Mouse (Mus musculus) inflammation-experienced regulatory T-cells, adult 16 weeks (primary cell): ENCODE results near the gene Zfp9. TPM values are rescaled to one million over a fixed set of nuclear protein-coding genes. Genes with fewer than 3 reads are reported as not detected.

Experiments used
- polyA plus RNA-seq: library from polyadenylated mRNA; unstranded; fragments of 100-300 nt; shearing (Covaris generic); gene quantifications from one replicate; pipeline ENCODE4 v1.2.1, GENCODE M21; 2017

The Zfp9 gene
- not detected for polyA plus RNA-seq

DNA sequence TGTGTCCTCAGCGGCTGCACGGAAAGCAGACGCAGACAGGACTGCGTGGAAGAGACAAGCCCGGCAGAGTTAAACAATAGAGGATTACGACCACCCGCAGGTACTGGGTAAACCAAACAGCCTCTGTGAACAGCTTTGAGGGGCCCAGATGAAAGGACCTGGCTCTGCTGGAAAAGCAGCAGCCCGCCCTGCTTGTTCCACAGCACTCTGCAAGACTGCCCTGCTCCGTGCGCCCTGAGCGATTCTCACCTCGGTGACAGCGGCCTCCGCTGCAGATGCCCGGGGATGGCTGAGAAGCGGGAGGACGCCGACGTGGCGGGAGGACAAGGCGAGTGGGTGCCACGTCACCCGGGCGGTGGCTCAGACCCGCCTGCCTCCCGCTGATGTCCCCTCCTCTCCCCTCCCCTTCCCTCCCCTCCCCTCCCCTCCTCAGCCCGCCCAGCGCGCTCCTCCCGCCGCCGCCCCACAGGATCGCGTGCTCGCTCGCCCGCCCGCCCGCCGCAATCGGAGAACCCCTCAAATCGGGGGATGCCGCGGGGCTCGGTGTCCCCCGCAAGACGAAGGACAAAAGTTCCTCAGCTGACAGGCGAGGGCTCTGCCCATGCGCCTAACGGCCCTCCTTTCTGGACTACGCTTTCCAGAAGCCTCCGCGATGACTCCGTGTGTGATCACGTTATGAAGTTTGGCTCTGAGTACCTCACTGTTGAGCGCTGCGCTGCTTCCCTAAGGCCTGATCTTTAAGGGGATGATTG is at the start of gene Zfp9:
Gene Zfp9, minus strand, starts transcription at position 364 of the 752 bp plus-strand sequence.

DNA sequence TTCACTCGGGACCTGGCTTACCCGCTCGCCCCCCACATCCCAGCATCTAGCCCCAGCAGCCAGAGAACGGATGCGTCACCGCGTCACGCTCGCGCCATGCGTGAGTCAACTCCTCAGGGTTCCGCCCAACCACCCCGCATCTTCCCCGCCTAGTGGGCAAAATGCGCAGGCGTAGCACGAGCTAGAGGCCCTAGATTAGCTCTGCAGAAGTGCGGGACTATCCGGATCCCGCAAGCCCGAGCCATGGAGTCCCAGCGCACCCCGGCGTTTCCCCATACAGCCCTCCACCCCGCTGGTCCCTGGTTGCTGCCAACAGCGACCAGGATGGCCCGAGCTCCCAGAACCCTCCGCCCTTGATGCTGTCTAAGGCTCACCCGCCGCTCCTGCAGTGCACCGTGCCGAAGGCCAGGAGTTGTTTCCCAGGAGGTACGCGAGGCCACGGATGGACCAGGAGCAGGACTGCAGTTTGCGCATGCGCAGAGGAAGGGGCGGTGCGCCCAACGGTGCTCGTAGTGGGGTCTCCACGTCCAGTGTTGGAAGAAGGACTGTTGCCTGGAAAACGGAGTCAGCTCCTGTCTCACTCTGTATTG is 24.0 kb downstream of the Zfp9 start, which contains the start of gene Zfp248:
Gene Zfp248, minus strand, starts transcription at position 487 of the 590 bp plus-strand sequence.

DNA sequence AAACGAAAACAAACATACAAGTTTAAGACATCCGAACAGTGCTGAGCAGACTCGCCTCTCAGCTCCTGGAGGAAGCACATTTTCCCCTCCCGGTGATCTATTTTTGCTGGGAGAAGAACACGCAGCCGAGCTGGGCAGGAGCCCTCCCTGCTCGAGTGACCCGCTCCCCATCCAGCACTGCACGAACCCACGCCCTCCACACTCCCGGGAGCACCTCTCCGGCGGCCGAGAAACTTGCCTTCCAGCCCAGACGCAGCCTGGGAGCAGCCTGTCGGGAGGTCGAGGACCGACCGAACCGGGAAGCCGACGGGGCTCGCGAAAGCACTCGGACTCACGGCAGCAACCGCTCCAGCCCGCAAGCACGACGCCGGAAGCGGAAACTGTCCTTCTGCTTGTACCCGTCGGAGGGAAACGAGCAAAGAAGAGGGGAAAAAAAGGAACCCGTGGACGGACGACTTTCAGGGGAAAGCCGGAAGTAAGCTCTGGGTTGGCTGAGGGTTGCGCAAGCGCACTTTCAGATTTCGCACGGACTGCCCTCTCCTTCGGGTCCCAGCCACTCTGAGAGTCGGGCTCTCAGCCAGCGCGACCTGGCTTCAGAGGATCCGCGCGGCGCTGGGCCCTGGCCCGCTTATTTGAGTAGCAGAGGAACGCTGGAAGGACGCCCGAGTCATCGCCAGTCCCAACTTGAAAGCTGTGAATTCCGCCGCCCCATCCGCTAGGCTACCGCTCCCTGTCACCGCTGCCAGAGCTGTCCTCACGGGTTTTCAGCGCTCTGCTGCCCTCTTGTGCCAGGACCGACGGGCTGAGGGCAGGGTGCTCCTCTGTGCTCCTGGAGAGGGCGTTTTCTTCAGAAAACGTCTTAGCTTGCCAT is 59.8 kb downstream of the Zfp9 start, which contains the start of gene Bms1:
Gene Bms1, minus strand, starts transcription at position 425 of the 871 bp plus-strand sequence.

Other genes with a start within 250 kb of the Zfp9 start
- gene Bms1, start 59.8 kb downstream of the Zfp9 start, polyA plus RNA-seq = 74.2 TPM
- 7.5 TPM for gene Zfp248, start 23.8 kb downstream of the Zfp9 start, polyA plus RNA-seq
- 15.7 TPM for gene Ankrd26, start 82.9 kb upstream of the Zfp9 start, polyA plus RNA-seq